Mouse (Mus musculus) MEL (cell line): ENCODE results near the gene Olfr853. TPM values are rescaled to one million over a fixed set of nuclear protein-coding genes. Genes with fewer than 3 reads are reported as not detected.

ENCODE experiments used
- DNase-seq: peaks from one replicate; pipeline ENCODE4 v3.0.0; 2011; ENCODE audit warnings: low read depth, low spot score
- H3K27ac ChIP-seq: 2 replicates; pipeline ENCODE4 v1.5.1; 2012; ENCODE audit warnings: low read depth, mild to moderate bottlenecking, control low read depth, low read length, moderate library complexity; ENCODE audit not compliant: control insufficient read depth
- H3K27me3 ChIP-seq, 2 experiments: fragments of 150-350 bp in 1 of 2; sonication (generic) in 1 of 2; 2 replicates each; pipeline ENCODE4 v1.6.1; 2012; ENCODE audit warnings: low read length in 2 of 2, mild to moderate bottlenecking in 2 of 2, improper control_type of control experiment in 1 of 2, moderate library complexity in 1 of 2; ENCODE audit not compliant: insufficient read depth in 2 of 2, control insufficient read depth in 1 of 2
- H3K36me3 ChIP-seq, 2 experiments: 2 replicates each; pipeline ENCODE4 v1.6.1; 2012 to 2014; ENCODE audit warnings: low read length in 2 of 2, improper control_type of control experiment in 1 of 2, inconsistent platforms in 1 of 2, mild to moderate bottlenecking in 1 of 2; ENCODE audit not compliant: insufficient read depth in 2 of 2, control insufficient read depth in 1 of 2
- H3K4me1 ChIP-seq, 2 experiments: fragments of 150-350 bp in 1 of 2; sonication (generic) in 1 of 2; 2 replicates each; pipeline ENCODE4 v1.6.1; 2012; ENCODE audit warnings: low read length in 2 of 2, improper control_type of control experiment in 1 of 2, mild to moderate bottlenecking in 1 of 2; ENCODE audit not compliant: insufficient read depth in 2 of 2, control insufficient read depth in 1 of 2
- H3K4me3 ChIP-seq, 2 experiments: fragments of 150-350 bp in 1 of 2; sonication (generic) in 1 of 2; 2 replicates each; pipeline ENCODE4 v1.5.1; 2012; ENCODE audit warnings: low read depth in 2 of 2, low read length in 2 of 2, mild to moderate bottlenecking in 2 of 2, moderate library complexity in 2 of 2, control low read depth in 1 of 2, improper control_type of control experiment in 1 of 2; ENCODE audit not compliant: control insufficient read depth in 1 of 2, insufficient read depth in 1 of 2
- H3K79me2 ChIP-seq: 2 replicates; pipeline ENCODE4 v1.6.1; 2012; ENCODE audit warnings: mild to moderate bottlenecking, low read length, moderate library complexity; ENCODE audit not compliant: control insufficient read depth, poor library complexity, insufficient read depth
- H3K9ac ChIP-seq: 2 replicates; pipeline ENCODE4 v1.6.1; 2012; ENCODE audit warnings: low read depth, mild to moderate bottlenecking, control low read depth, low read length, moderate library complexity; ENCODE audit not compliant: control insufficient read depth, poor library complexity, severe bottlenecking
- H3K9me3 ChIP-seq: fragments of 150-350 bp; sonication (generic); replicated peaks from 2 replicates; pipeline ENCODE4 v1.6.1; 2012; ENCODE audit warnings: mild to moderate bottlenecking, low read length, improper control_type of control experiment, moderate library complexity; ENCODE audit not compliant: insufficient read depth
- BHLHE40 ChIP-seq: IDR thresholded peaks from 2 replicates; pipeline ENCODE4 v1.6.1; 2012; ENCODE audit warnings: low read depth, mild to moderate bottlenecking, inconsistent platforms, low read length, improper control_type of control experiment, borderline replicate concordance
- E2F4 ChIP-seq: IDR thresholded peaks from 2 replicates; pipeline ENCODE4 v1.6.1; 2011; ENCODE audit warnings: low read depth, low read length, improper control_type of control experiment, borderline replicate concordance
- ELF1 ChIP-seq: IDR thresholded peaks from 2 replicates; pipeline ENCODE4 v1.6.1; 2014; ENCODE audit warnings: low read depth, mild to moderate bottlenecking, inconsistent platforms, low read length, improper control_type of control experiment, moderate library complexity
- EP300 ChIP-seq, 2 experiments: IDR thresholded peaks; 2 replicates each; pipeline ENCODE4 v1.6.1; 2011; ENCODE audit warnings: improper control_type of control experiment in 2 of 2, low read length in 2 of 2, low read depth in 1 of 2, mild to moderate bottlenecking in 1 of 2
- ETS1 ChIP-seq: IDR thresholded peaks from 2 replicates; pipeline ENCODE4 v1.6.1; 2012; ENCODE audit warnings: low read depth, mild to moderate bottlenecking, inconsistent platforms, low read length, improper control_type of control experiment, moderate library complexity
- GATA1 ChIP-seq: IDR thresholded peaks from 2 replicates; pipeline ENCODE4 v1.6.1; 2011; ENCODE audit warnings: low read depth, low read length, improper control_type of control experiment
- HCFC1 ChIP-seq: IDR thresholded peaks from 2 replicates; pipeline ENCODE4 v1.6.1; 2012; ENCODE audit warnings: low read depth, mild to moderate bottlenecking, inconsistent platforms, low read length, improper control_type of control experiment, moderate library complexity
- JUND ChIP-seq: IDR thresholded peaks from 2 replicates; pipeline ENCODE4 v1.6.1; 2011; ENCODE audit warnings: low read depth, mild to moderate bottlenecking, improper control_type of control experiment, low read length
- KAT2A ChIP-seq: conservative IDR thresholded peaks from 2 replicates; pipeline ENCODE4 v1.6.1; 2012; ENCODE audit warnings: low read depth, low read length, improper control_type of control experiment, inconsistent platforms
- MAZ ChIP-seq: IDR thresholded peaks from 2 replicates; pipeline ENCODE4 v1.6.1; 2012; ENCODE audit warnings: low read depth, mild to moderate bottlenecking, inconsistent platforms, low read length, improper control_type of control experiment
- MXI1 ChIP-seq: IDR thresholded peaks from 2 replicates; pipeline ENCODE4 v1.6.1; 2011; ENCODE audit warnings: mild to moderate bottlenecking, low read depth, low read length, improper control_type of control experiment
- MYB ChIP-seq: IDR thresholded peaks from 2 replicates; pipeline ENCODE4 v1.6.1; 2011; ENCODE audit warnings: mild to moderate bottlenecking, low read depth, low read length, improper control_type of control experiment
- MYC ChIP-seq: IDR thresholded peaks from 2 replicates; pipeline ENCODE4 v1.6.1; 2011; ENCODE audit warnings: low read depth, mild to moderate bottlenecking, low read length, improper control_type of control experiment, moderate library complexity
- NELFE ChIP-seq: IDR thresholded peaks from 2 replicates; pipeline ENCODE4 v1.6.1; 2011; ENCODE audit warnings: low read depth, low read length, improper control_type of control experiment
- NRF1 ChIP-seq: IDR thresholded peaks from 2 replicates; pipeline ENCODE4 v1.6.1; 2014; ENCODE audit warnings: low read depth, mild to moderate bottlenecking, inconsistent platforms, low read length, improper control_type of control experiment, moderate library complexity; ENCODE audit not compliant: poor library complexity, insufficient read depth, severe bottlenecking
- POLR2A ChIP-seq, 2 experiments: IDR thresholded peaks; 2 replicates each; pipeline ENCODE4 v1.6.1; 2011 to 2012; ENCODE audit warnings: low read length in 2 of 2, mild to moderate bottlenecking in 2 of 2, control low read depth in 1 of 2, improper control_type of control experiment in 1 of 2, low read depth in 1 of 2, moderate library complexity in 1 of 2; ENCODE audit not compliant: control insufficient read depth in 1 of 2, insufficient read depth in 1 of 2, poor library complexity in 1 of 2
- POLR2AphosphoS2 ChIP-seq: IDR thresholded peaks from 2 replicates; pipeline ENCODE4 v1.6.1; 2011; ENCODE audit warnings: low read length, improper control_type of control experiment
- SMC3 ChIP-seq: IDR thresholded peaks from 2 replicates; pipeline ENCODE4 v1.6.1; 2011; ENCODE audit warnings: low read depth, low read length, improper control_type of control experiment
- TAL1 ChIP-seq: IDR thresholded peaks from 2 replicates; pipeline ENCODE4 v1.6.1; 2012; ENCODE audit warnings: mild to moderate bottlenecking, inconsistent platforms, low read length, moderate library complexity, mixed read lengths
- TCF12 ChIP-seq: IDR thresholded peaks from 2 replicates; pipeline ENCODE4 v1.6.1; 2014; ENCODE audit warnings: low read depth, mild to moderate bottlenecking, inconsistent platforms, low read length, improper control_type of control experiment, moderate library complexity
- USF1 ChIP-seq: IDR thresholded peaks from 2 replicates; pipeline ENCODE4 v1.6.1; 2014; ENCODE audit warnings: low read depth, mild to moderate bottlenecking, inconsistent platforms, low read length, improper control_type of control experiment, moderate library complexity
- ZC3H11A ChIP-seq: IDR thresholded peaks from 2 replicates; pipeline ENCODE4 v1.6.1; 2012; ENCODE audit warnings: low read depth, mild to moderate bottlenecking, inconsistent platforms, low read length, improper control_type of control experiment
- polyA plus RNA-seq, 2 experiments: library from polyadenylated mRNA; stranded (reverse) in 1 of 2; unstranded in 1 of 2; fragments of >175 nt in 1 of 2; fragments of >200 nt in 1 of 2; gene quantifications; 2 replicates each; pipeline versions ENCODE4 v1.2.1 to v1.2.4; 2012; ENCODE audit warnings: low replicate concordance in 2 of 2, low read depth in 1 of 2; ENCODE audit not compliant: insufficient read length in 2 of 2, insufficient read depth in 1 of 2, missing spikeins in 1 of 2
- total RNA-seq: library from RNA; depleted of rRNA; stranded (reverse); fragments of 300-350 nt; gene quantifications from 2 replicates; pipeline ENCODE4 v1.2.3, GENCODE M21; 2012; rRNA removed

The Olfr853 gene
- total RNA-seq (not detected in 2 replicates), polyA plus RNA-seq (not detected)

DNA sequence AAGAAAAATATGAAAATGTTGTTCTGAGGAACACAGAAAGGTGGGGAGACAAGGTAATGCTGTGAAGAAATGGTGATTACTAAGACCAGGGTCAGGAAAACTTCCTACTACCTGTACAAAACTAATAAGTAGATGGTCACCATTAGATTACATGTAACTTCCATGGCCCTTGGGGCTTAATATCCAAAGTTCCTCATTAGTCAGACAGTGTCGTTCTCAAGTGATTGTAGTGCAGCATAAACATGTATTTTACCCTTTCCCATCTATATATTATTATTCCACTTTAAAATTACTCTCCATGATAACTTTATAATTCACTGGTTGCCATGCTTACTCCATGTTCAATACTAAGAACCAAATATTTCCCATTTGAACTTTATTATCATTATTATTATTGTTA, at the start of gene Olfr853:
TSS of gene Olfr853 (minus strand) at position 101 of the 400 bp plus-strand sequence.
- H3K36me3 ChIP-seq, result no peaks in the 10 kb centered on the region
- H3K4me1 ChIP-seq, result no peaks in the 10 kb centered on the region
- peaks cover 0 to 1% of the 10 kb centered on the region in 2 experiments; a peak in 2 of 4 replicates for H3K27me3 ChIP-seq
- H3K79me2 ChIP-seq, result no peaks in the 10 kb centered on the region
- TF ChIP-seq NRF1 (no peak), KAT2A (no peak), E2F4 (no peak), JUND (no peak)
- no peak within 1 kb of the TSS for H3K9ac ChIP-seq
- no peak within 1 kb of the TSS for H3K27ac ChIP-seq
- no peaks in the 10 kb centered on the region for H3K9me3 ChIP-seq
- no peak for DNase-seq
- H3K4me3 ChIP-seq, result no peak within 1 kb of the TSS

- H3K79me2 ChIP-seq, result no peaks in the 10 kb centered on the region
- H3K4me3 ChIP-seq, result no peak within 1 kb of the TSS
- no peak within 1 kb of the TSS for H3K27ac ChIP-seq
- TF ChIP-seq ZC3H11A, result no peak
- TF ChIP-seq MXI1, result no peak
- TF ChIP-seq MAZ, result no peak
- TF ChIP-seq POLR2A (IDR thresholded peaks at IDR 0.05; ENCODE audit: control insufficient read depth in 1 of 2, insufficient read depth in 1 of 2, low read depth in 1 of 2, low read length in 2 of 2, poor library complexity in 1 of 2), result no peak
- no peak for TF ChIP-seq NELFE
- TF ChIP-seq EP300 (IDR thresholded peaks at IDR 0.05; ENCODE audit: low read depth in 1 of 2, low read length in 2 of 2), result no peak
- no peak for TF ChIP-seq GATA1
- no peak within 1 kb of the TSS for H3K9ac ChIP-seq
- no peaks in the 10 kb centered on the region for H3K9me3 ChIP-seq
- no peak for DNase-seq
- H3K36me3 ChIP-seq, result no peaks in the 10 kb centered on the region
- H3K4me1 ChIP-seq, result no peaks in the 10 kb centered on the region
- H3K27me3 ChIP-seq, result peaks cover 0 to 3% of the 10 kb centered on the region in 2 experiments; a peak in 2 of 4 replicates
Measured at GRCm38 (mm10) chr9:19582317-19582716, 41.4 kb upstream of the Olfr853 start, which contains the start of gene Olfr855. TSS of gene Olfr855 (plus strand) at chr9:19582617.

- Histone ChIP-seq H3K4me3 (no peak within 1 kb of the TSS), H3K4me1 (no peaks in the 10 kb centered on the region), H3K9ac (no peak within 1 kb of the TSS), H3K27ac (no peak within 1 kb of the TSS)
- TF ChIP-seq ELF1 (no peak), MYB (no peak), E2F4 (no peak), ETS1 (no peak), TAL1 (no peak), TCF12 (no peak), SMC3 (no peak), MAZ (no peak), POLR2AphosphoS2 (no peak), ZC3H11A (no peak), MYC (no peak), BHLHE40 (no peak), HCFC1 (no peak), EP300 (IDR thresholded peaks at IDR 0.05; ENCODE audit: low read depth in 1 of 2, low read length in 2 of 2) (no peak), USF1 (no peak)
- TF ChIP-seq, all 39 proteins: peak for 0
- no peak for DNase-seq
- Histone ChIP-seq H3K9me3 (no peaks in the 10 kb centered on the region), H3K27me3 (no peaks in the 10 kb centered on the region), H3K79me2 (no peaks in the 10 kb centered on the region), H3K36me3 (no peaks in the 10 kb centered on the region)
Measured at GRCm38 (mm10) chr9:19567282-19567681, 26.4 kb upstream of the Olfr853 start, which contains the start of gene Olfr854. TSS of gene Olfr854 (minus strand) at chr9:19567382.
